Mouse (Mus musculus) liver, adult 10 weeks (tissue): ENCODE results near the gene Ogt. TPM values are rescaled to one million over a fixed set of nuclear protein-coding genes. Genes with fewer than 3 reads are reported as not detected.

Experiments
- polyA plus RNA-seq: library from polyadenylated mRNA; stranded (reverse); fragments of 350-450 nt; fragmentation: Illumina TruSeq; extraction: RNeasy Lipid Tissue Mini Kit (QIAGEN cat#74804); gene quantifications from one replicate; pipeline ENCODE4 v1.2.3, GENCODE M21; 2014; ENCODE audit warnings: low read depth, low replicate concordance

Gene Ogt
- polyA plus RNA-seq, result 78.7 TPM

GRCm38 (mm10) chrX:101639741-101640166, at the start of gene Ogt:
Gene Ogt, plus strand, starts transcription at chrX:101640060.

GRCm38 (mm10) chrX:101733828-101734319, 94.0 kb downstream of the Ogt start, which contains the start of gene Cxcr3:
Gene Cxcr3, minus strand, starts transcription at chrX:101734269.

Other genes with a start within 250 kb of the Ogt start
- gene Zmym3, start 219.2 kb upstream of the Ogt start, polyA plus RNA-seq, result 6.0 TPM
- gene Nono, start 210.7 kb upstream of the Ogt start, polyA plus RNA-seq, result 111 TPM
- not detected for gene Itgb1bp2, start 191.0 kb upstream of the Ogt start, polyA plus RNA-seq
- gene Taf1, start 107.3 kb upstream of the Ogt start, polyA plus RNA-seq, result 17.8 TPM
- gene Cxcr3, start 94.2 kb downstream of the Ogt start, polyA plus RNA-seq, result not detected
- not detected for gene Gm4779, start 154.4 kb downstream of the Ogt start, polyA plus RNA-seq
- gene 8030474K03Rik, start 154.6 kb downstream of the Ogt start, polyA plus RNA-seq, result not detected
- gene Nhsl2, start 209.3 kb downstream of the Ogt start, polyA plus RNA-seq, result 0.58 TPM